Mouse (Mus musculus) G1E (cell line): Measurements from ENCODE around the gene Atp1a1. TPM values are rescaled to one million over a fixed set of nuclear protein-coding genes. Genes with fewer than 3 reads are reported as not detected.

Source experiments
- ATAC-seq: 2 replicates; pipeline ENCODE4 v1.8.0; 2016; ENCODE audit warnings: mild to moderate bottlenecking; ENCODE audit not compliant: insufficient number of reproducible peaks, poor library complexity, low FRiP score, severe bottlenecking; ENCODE audit errors: extremely low read depth
- DNase-seq: peaks from one replicate; pipeline ENCODE4 v3.0.0; 2012; ENCODE audit warnings: low spot score
- H3K27me3 ChIP-seq: 2 replicates; pipeline ENCODE4 v1.6.1; 2012; ENCODE audit warnings: mild to moderate bottlenecking, low read length, inconsistent platforms; ENCODE audit not compliant: insufficient read depth
- H3K36me3 ChIP-seq: replicated peaks from 2 replicates; pipeline ENCODE3; 2012; ENCODE audit warnings: mild to moderate bottlenecking, inconsistent platforms
- H3K4me1 ChIP-seq: 2 replicates; pipeline ENCODE4 v1.6.1; 2012; ENCODE audit warnings: low read depth, low read length, inconsistent platforms, mixed read lengths; ENCODE audit not compliant: insufficient read depth
- H3K4me3 ChIP-seq: 2 replicates; pipeline ENCODE4 v1.5.1; 2012; ENCODE audit warnings: low read depth, mild to moderate bottlenecking, inconsistent platforms, low read length, moderate library complexity, mixed read lengths
- H3K9me3 ChIP-seq: replicated peaks from 2 replicates; pipeline ENCODE4 v1.6.1; 2012; ENCODE audit warnings: inconsistent platforms
- CTCF ChIP-seq: IDR thresholded peaks from 2 replicates; pipeline ENCODE4 v1.5.1; 2012; ENCODE audit warnings: low read depth, low read length, inconsistent platforms, mixed read lengths
- GATA1 ChIP-seq: IDR thresholded peaks from 2 replicates; pipeline ENCODE4 v1.6.1; 2012; ENCODE audit warnings: borderline replicate concordance, low read length, inconsistent platforms, mixed read lengths
- GATA2 ChIP-seq: IDR thresholded peaks from 2 replicates; pipeline ENCODE4 v1.6.1; 2012; ENCODE audit warnings: low read depth, low read length, inconsistent platforms, borderline replicate concordance
- POLR2AphosphoS5 ChIP-seq: IDR thresholded peaks from 2 replicates; pipeline ENCODE4 v1.6.1; 2012; ENCODE audit warnings: low read depth, low read length, inconsistent platforms; ENCODE audit not compliant: insufficient replicate concordance
- TAL1 ChIP-seq: conservative IDR thresholded peaks from 2 replicates; pipeline ENCODE4 v1.6.1; 2012; ENCODE audit warnings: low read depth, low read length, inconsistent platforms, mixed read lengths
- polyA plus RNA-seq: library from polyadenylated mRNA; stranded (reverse); fragments of >175 nt; gene quantifications from 2 replicates; pipeline ENCODE4 v1.2.3, GENCODE M21; 2012
- total RNA-seq, 2 experiments: library from RNA; stranded (forward) in 1 of 2; stranded (reverse) in 1 of 2; fragments of 200-1000 nt in 1 of 2; fragments of >200 nt in 1 of 2; fragmentation: Nextera tagmentation in 1 of 2; gene quantifications; 2 replicates each; pipeline ENCODE4 v1.2.3; 2014 to 2017

The Atp1a1 gene
- total and polyA plus RNA-seq, 3 experiments: 49.3 to 187 (median 71.8) TPM

- Histone ChIP-seq H3K4me1 (peaks cover 42% of the 10 kb centered on the region), H3K27me3 (no peaks in the 10 kb centered on the region), H3K9me3 (no peaks in the 10 kb centered on the region), H3K4me3 (no peak overlapping the region), H3K36me3 (peaks cover 88% of the 10 kb centered on the region)
- DNase-seq (no peak), ATAC-seq (no peak)
- TF ChIP-seq GATA1 (no peak), GATA2 (no peak), CTCF (no peak), POLR2AphosphoS5 (no peak), TAL1 (no peak)
Measured at GRCm38 (mm10) chr3:101596686-101597085, 7.8 kb downstream of the Atp1a1 start.

GRCm38 (mm10) chr3:101595866-101596630 lies 8.4 kb downstream of the Atp1a1 start:
- DNase-seq: no peak
- Histone ChIP-seq H3K4me3 (no peak overlapping the region), H3K4me1 (peaks cover 37% of the 10 kb centered on the region), H3K27me3 (no peaks in the 10 kb centered on the region), H3K9me3 (no peaks in the 10 kb centered on the region), H3K36me3 (peaks cover 89% of the 10 kb centered on the region)
- ATAC-seq: no peak
- TF ChIP-seq GATA1: no peak
- TF ChIP-seq CTCF: no peak
- no peak for TF ChIP-seq GATA2
- no peak for TF ChIP-seq TAL1
- no peak for TF ChIP-seq POLR2AphosphoS5

GRCm38 (mm10) chr3:101594982-101595381 lies 9.5 kb downstream of the Atp1a1 start:
- Histone ChIP-seq H3K27me3 (no peaks in the 10 kb centered on the region), H3K36me3 (peaks cover 91% of the 10 kb centered on the region), H3K4me1 (peaks cover 26% of the 10 kb centered on the region), H3K4me3 (no peak overlapping the region), H3K9me3 (no peaks in the 10 kb centered on the region)
- TF ChIP-seq GATA1: no peak
- TF ChIP-seq GATA2: no peak
- no peak for TF ChIP-seq POLR2AphosphoS5
- TF ChIP-seq TAL1: no peak
- no peak for TF ChIP-seq CTCF
- ATAC-seq (no peak), DNase-seq (no peak)

- Histone ChIP-seq H3K36me3 (peaks cover 93% of the 10 kb centered on the region), H3K4me3 (no peak overlapping the region), H3K9me3 (no peaks in the 10 kb centered on the region), H3K27me3 (no peaks in the 10 kb centered on the region), H3K4me1 (peaks cover 14% of the 10 kb centered on the region; the same call in 1 of the 2 replicates)
- ATAC-seq: no peak
- no peak for DNase-seq
- no peak for TF ChIP-seq GATA2
- TF ChIP-seq CTCF: no peak
- no peak for TF ChIP-seq POLR2AphosphoS5
- TF ChIP-seq TAL1: no peak
- TF ChIP-seq GATA1: no peak
Measured at GRCm38 (mm10) chr3:101593266-101593651, 11.2 kb downstream of the Atp1a1 start.

- no peak for ATAC-seq
- H3K27me3 ChIP-seq: no peaks in the 10 kb centered on the region
- H3K4me1 ChIP-seq: peaks cover 7% of the 10 kb centered on the region; the same call in 1 of the 2 replicates
- peaks cover 96% of the 10 kb centered on the region for H3K36me3 ChIP-seq
- H3K4me3 ChIP-seq: no peak overlapping the region
- no peak for DNase-seq
- TF ChIP-seq GATA1: no peak
- TF ChIP-seq GATA2: no peak
- no peak for TF ChIP-seq TAL1
- no peak for TF ChIP-seq POLR2AphosphoS5
- no peak for TF ChIP-seq CTCF
- H3K9me3 ChIP-seq: no peaks in the 10 kb centered on the region
Measured at GRCm38 (mm10) chr3:101592281-101593265, 11.9 kb downstream of the Atp1a1 start.

GRCm38 (mm10) chr3:101590380-101590779 lies 14.1 kb downstream of the Atp1a1 start:
- no peaks in the 10 kb centered on the region for H3K27me3 ChIP-seq
- H3K4me3 ChIP-seq: no peak overlapping the region
- H3K9me3 ChIP-seq: no peaks in the 10 kb centered on the region
- ATAC-seq (no peak), DNase-seq (no peak)
- TF ChIP-seq GATA1: no peak
- peaks cover 3% of the 10 kb centered on the region; the same call in 1 of the 2 replicates for H3K4me1 ChIP-seq
- peaks cover 100% of the 10 kb centered on the region for H3K36me3 ChIP-seq
